Mouse (Mus musculus) midbrain, embryonic 11.5 days (tissue): ENCODE measurements around the gene Slco2b1. TPM values are rescaled to one million over a fixed set of nuclear protein-coding genes. Genes with fewer than 3 reads are reported as not detected.

ENCODE experiments used
- ATAC-seq: fragments of 200-750 bp; cut with Nextera tagmentation; 2 replicates; pipeline ENCODE4 v1.8.0; 2017; ENCODE audit warnings: moderate TSS enrichment, moderate library complexity; ENCODE audit not compliant: low FRiP score
- DNase-seq: peaks from one replicate; pipeline ENCODE4 v3.0.0; 2015; ENCODE audit warnings: low spot score; ENCODE audit errors: missing footprints
- H3K27ac ChIP-seq: fragments of 300-500 bp; sonication (generic); 2 replicates; pipeline ENCODE4 v1.5.1; 2014; ENCODE audit warnings: low read depth, low read length
- H3K27me3 ChIP-seq: fragments of 300-500 bp; sonication (generic); 2 replicates; pipeline ENCODE4 v1.6.1; 2014; ENCODE audit warnings: mild to moderate bottlenecking, low read length, moderate library complexity, mixed read lengths; ENCODE audit not compliant: control insufficient read depth, insufficient read depth
- H3K36me3 ChIP-seq: fragments of 300-500 bp; sonication (generic); 2 replicates; pipeline ENCODE4 v1.6.1; 2014; ENCODE audit warnings: mild to moderate bottlenecking, low read length, moderate library complexity, mixed read lengths; ENCODE audit not compliant: control insufficient read depth, insufficient read depth
- H3K4me1 ChIP-seq: fragments of 300-500 bp; sonication (generic); 2 replicates; pipeline ENCODE4 v1.6.1; 2014; ENCODE audit warnings: low read length; ENCODE audit not compliant: control insufficient read depth, insufficient read depth
- H3K4me2 ChIP-seq: fragments of 300-500 bp; sonication (generic); 2 replicates; pipeline ENCODE4 v1.6.1; 2014; ENCODE audit warnings: mild to moderate bottlenecking, moderate library complexity
- H3K4me3 ChIP-seq: fragments of 300-500 bp; sonication (generic); 2 replicates; pipeline ENCODE4 v1.5.1; 2014; ENCODE audit warnings: low read depth, low read length
- H3K9ac ChIP-seq: fragments of 300-500 bp; sonication (generic); 2 replicates; pipeline ENCODE4 v1.6.1; 2014; ENCODE audit warnings: low read length
- H3K9me3 ChIP-seq: fragments of 300-500 bp; sonication (generic); 2 replicates; pipeline ENCODE4 v1.6.1; 2016; ENCODE audit warnings: low read length; ENCODE audit not compliant: control insufficient read depth
- WGBS: fragments of 180-500 bp; shearing (Covaris S2); extraction: QIAGEN DNeasy Blood & Tissue Kit; methylation state at CpG from one replicate; pipeline ENCODE4 v1.1.7; 2014; 5-methylcytosine and 5-hydroxymethylcytosine counted together
- polyA plus RNA-seq: library from polyadenylated mRNA; unstranded; fragments of >200 nt; fragmentation: Nextera tagmentation; extraction: Ambion mirVana; gene quantifications from 2 replicates; pipeline ENCODE4 v1.2.1, GENCODE M21; 2014

Gene Slco2b1
- polyA plus RNA-seq, 1 experiment from 2014 or later = 2.5 TPM

DNA sequence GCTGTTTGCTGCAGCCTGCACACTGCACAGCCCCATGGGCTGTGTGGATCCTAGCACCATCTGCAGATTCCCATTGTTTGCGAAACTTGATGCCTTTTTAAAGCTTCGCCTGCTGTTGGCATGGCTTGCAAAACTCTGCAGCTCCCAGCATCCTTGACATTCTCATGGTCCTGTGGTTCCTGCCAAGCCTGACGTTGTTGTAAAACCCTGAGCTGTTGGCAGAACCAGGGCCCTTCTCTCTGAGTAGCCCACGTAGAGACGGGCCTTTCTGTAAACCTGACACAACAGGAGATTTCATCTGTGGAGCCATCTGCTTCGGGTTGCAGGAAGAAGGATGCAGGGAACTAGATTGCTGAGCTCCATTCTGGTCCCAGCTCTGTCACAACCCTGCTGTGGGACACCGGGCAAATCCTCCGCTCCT, 2.8 kb downstream of the Slco2b1 start:
- Histone ChIP-seq H3K27ac (no peak overlapping the region), H3K4me2 (no peak overlapping the region), H3K4me1 (no peaks in the 10 kb centered on the region), H3K9ac (no peak overlapping the region), H3K27me3 (no peaks in the 10 kb centered on the region), H3K4me3 (no peak overlapping the region), H3K9me3 (no peaks in the 10 kb centered on the region), H3K36me3 (no peaks in the 10 kb centered on the region)
- ATAC-seq (no peak), DNase-seq (no peak)
- WGBS = 73% methylated on average over 8 of the region's 8 CpGs

DNA sequence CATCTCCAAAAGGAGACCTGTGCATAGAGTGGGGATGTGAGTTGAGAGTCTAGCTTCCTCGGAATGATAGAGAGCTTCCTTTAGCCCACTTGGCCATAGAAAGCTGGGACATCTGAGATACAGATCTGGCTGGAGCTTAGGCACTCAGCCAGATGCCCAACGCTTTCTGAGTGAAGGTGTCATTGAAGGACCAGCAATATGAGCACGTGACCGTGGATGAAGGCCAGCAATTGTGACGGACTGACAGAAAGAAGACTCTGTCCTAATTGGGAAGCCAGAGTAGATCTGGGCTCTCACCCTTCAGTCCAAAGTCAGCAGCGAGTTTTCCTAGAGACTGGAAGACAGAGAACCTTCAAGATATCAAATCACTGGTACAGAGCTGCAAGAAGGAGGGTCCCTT, 3.5 kb downstream of the Slco2b1 start:
- Histone ChIP-seq H3K36me3 (no peaks in the 10 kb centered on the region), H3K4me3 (no peak overlapping the region), H3K4me2 (no peak overlapping the region), H3K27ac (no peak overlapping the region), H3K9me3 (no peaks in the 10 kb centered on the region), H3K9ac (no peak overlapping the region), H3K27me3 (no peaks in the 10 kb centered on the region), H3K4me1 (no peaks in the 10 kb centered on the region; the same call in 1 of the 2 replicates)
- 89% methylated on average over 6 of the region's 6 CpGs for WGBS
- ATAC-seq (no peak), DNase-seq (no peak)

DNA sequence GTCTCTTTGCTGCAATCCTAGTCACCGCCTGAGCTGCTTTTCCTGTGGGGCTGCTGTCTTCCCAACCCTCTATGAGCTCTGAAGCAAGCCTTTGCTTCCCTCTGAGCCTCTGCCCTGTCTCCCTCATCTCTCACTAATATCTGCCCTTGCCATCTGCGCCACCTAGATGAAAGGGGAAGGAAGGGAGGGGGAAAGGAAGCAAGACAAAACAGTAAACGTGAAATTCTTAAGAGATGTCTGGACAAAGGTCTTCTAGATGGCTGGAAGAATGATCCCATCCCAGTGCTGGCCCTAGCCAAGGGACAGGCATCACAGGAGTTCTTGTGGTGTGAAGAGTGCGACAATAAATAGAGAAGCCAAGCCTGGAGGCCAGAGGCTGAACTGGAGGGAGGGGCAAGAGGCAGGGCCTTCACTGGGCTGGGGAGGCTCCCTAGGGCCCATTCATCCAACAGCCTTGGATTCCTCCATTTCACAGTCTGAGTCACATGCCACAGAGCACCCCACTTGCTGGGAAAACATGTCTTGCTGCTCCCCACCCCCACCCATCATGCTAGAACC, 4.0 kb downstream of the Slco2b1 start:
- H3K27ac ChIP-seq = no peak overlapping the region
- H3K4me3 ChIP-seq = no peak overlapping the region
- ATAC-seq (no peak), DNase-seq (no peak)
- no peaks in the 10 kb centered on the region for H3K36me3 ChIP-seq
- no peaks in the 10 kb centered on the region for H3K9me3 ChIP-seq
- no peak overlapping the region for H3K4me2 ChIP-seq
- H3K4me1 ChIP-seq = peaks cover 4% of the 10 kb centered on the region; the same call in 1 of the 2 replicates
- 57% methylated on average over 4 of the region's 4 CpGs for WGBS
- H3K27me3 ChIP-seq = no peaks in the 10 kb centered on the region
- H3K9ac ChIP-seq = no peak overlapping the region

DNA sequence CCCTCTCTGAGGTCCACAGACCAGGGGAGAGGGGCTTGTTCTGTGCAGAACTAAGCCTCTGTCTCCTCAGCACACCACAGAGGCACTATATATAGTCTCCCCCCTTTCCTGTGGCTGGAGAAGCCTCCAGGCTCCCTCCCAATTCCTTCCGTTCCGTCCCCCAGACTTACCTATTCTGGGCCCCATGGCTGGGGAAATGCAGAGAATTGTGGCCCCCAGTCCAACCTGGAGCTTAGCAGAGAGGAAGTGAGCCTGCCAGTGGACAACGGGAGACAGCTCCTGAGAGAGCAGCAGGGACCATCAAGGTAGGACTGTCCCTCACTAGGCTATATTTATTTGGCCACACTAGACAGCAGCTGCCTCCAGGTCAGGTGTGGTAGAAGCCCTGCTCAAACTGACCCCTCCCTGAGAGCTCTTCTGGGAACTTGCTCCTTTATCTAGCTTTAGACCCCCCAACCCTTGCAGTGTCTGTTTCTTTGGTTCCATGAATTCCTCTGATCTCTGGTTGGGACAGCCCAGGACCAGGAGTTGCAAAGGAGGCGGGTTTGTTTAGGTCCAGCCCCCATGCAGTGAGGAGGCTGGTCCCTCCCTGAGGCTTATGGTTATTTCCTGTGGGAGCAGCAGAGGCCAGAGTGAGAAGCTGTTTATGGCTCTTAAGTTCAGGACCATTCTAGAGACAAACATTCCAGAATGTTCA, 4.7 kb downstream of the Slco2b1 start:
- Histone ChIP-seq H3K4me3 (no peak overlapping the region), H3K4me1 (peaks cover 4% of the 10 kb centered on the region; the same call in 1 of the 2 replicates), H3K27me3 (no peaks in the 10 kb centered on the region), H3K9me3 (no peaks in the 10 kb centered on the region), H3K9ac (no peak overlapping the region), H3K4me2 (no peak overlapping the region), H3K36me3 (no peaks in the 10 kb centered on the region), H3K27ac (no peak overlapping the region)
- DNase-seq = no peak
- no peak for ATAC-seq
- WGBS = 72% methylated on average over 4 of the region's 4 CpGs

DNA sequence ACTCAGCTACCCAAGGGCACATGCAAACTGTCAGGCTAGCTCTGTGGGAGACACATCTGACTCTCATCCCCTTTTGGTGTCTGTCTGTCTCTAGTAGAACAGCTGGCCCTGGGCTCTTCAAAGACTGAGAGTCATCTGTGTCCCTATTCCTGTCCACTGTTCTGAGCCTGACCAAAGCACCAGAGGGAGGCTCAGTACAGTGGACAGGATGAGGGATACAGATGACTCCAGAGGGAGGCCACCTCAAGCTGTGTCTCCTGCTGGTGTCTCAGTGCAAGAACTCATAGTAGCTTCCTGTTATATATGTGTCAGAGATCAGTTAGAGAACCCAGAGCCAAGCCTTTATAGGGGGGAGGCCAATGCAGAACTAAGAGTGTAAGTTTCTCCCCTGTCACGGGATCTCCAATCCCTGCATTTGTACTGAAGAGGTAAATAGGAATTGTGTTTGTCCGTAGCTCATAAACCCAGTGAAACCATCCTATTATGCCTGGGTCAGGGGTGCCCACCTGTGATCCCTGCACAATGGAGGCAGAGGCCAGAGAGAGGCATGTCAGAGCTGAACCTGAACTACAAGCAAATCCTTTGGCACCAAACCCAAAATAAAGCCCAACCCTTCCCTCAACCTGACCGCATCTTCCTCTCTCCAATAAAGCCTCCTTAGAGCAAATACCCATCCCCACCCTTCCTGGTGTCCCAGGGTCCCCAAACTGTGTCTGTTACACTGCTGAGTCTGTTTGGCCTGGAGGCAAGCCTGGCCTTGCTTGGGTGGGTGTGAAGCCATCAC, 6.2 kb downstream of the Slco2b1 start:
- no peak overlapping the region for H3K4me2 ChIP-seq
- peaks cover 4% of the 10 kb centered on the region; the same call in 1 of the 2 replicates for H3K4me1 ChIP-seq
- whole genome bisulfite sequencing = 81% methylated on average over 3 of the region's 3 CpGs
- H3K9ac ChIP-seq = no peak overlapping the region
- no peaks in the 10 kb centered on the region for H3K27me3 ChIP-seq
- no peak for ATAC-seq
- no peaks in the 10 kb centered on the region for H3K9me3 ChIP-seq
- no peak for DNase-seq
- H3K27ac ChIP-seq = no peak overlapping the region
- no peaks in the 10 kb centered on the region for H3K36me3 ChIP-seq
- H3K4me3 ChIP-seq = no peak overlapping the region

DNA sequence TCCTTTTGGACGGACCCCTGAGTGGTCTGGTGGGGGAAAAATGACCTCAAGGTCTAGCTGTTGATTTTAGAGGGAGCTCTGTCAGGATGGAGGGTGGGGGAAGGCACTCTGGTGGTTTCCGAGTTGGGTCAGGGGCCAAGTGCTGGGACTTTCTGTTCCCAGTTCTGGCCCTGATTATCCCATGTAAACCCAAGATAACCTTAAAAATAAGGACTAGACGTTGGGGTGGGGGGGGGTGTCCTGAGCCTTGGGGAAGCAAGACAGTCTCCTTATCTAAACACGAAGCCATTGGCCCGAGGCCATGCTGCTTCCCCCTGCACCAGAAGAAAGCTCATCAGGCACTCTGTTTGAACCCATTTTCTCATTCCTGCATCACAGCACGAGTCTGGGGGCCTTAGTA, 8.9 kb downstream of the Slco2b1 start:
- DNase-seq (no peak), ATAC-seq (no peak)
- Histone ChIP-seq H3K27ac (no peak overlapping the region), H3K4me2 (no peak overlapping the region), H3K4me1 (peaks cover 4% of the 10 kb centered on the region; the same call in 1 of the 2 replicates), H3K27me3 (no peaks in the 10 kb centered on the region), H3K9me3 (no peaks in the 10 kb centered on the region), H3K9ac (no peak overlapping the region), H3K4me3 (no peak overlapping the region), H3K36me3 (no peaks in the 10 kb centered on the region)
- WGBS = 31% methylated on average over 6 of the region's 6 CpGs

DNA sequence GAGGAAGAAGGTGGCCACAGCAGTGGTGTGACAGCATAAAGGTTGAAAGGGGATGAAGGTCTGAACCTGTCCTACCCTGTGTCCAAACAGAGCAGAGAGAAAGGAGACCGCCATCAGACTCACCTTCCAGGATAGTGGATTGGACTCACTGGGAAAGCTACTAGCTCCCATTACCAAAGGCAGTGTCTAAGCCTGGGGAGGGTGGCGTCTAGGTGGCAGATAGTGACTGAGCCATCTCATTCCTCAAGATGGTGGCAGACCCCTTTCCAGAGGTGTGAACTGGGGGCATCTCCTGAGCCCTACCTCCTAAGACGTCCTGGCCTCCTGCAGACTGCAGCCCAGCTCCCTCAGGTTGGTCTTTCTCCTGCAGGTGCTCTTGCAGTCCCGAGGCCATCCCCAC, 10.5 kb downstream of the Slco2b1 start:
- Histone ChIP-seq H3K4me1 (peaks cover 4% of the 10 kb centered on the region; the same call in 1 of the 2 replicates), H3K36me3 (no peaks in the 10 kb centered on the region), H3K27me3 (no peaks in the 10 kb centered on the region), H3K9ac (no peak overlapping the region), H3K4me3 (no peak overlapping the region), H3K9me3 (no peaks in the 10 kb centered on the region), H3K27ac (no peak overlapping the region), H3K4me2 (no peak overlapping the region)
- no peak for ATAC-seq
- DNase-seq = no peak
- 73% methylated on average over 4 of the region's 4 CpGs for WGBS

DNA sequence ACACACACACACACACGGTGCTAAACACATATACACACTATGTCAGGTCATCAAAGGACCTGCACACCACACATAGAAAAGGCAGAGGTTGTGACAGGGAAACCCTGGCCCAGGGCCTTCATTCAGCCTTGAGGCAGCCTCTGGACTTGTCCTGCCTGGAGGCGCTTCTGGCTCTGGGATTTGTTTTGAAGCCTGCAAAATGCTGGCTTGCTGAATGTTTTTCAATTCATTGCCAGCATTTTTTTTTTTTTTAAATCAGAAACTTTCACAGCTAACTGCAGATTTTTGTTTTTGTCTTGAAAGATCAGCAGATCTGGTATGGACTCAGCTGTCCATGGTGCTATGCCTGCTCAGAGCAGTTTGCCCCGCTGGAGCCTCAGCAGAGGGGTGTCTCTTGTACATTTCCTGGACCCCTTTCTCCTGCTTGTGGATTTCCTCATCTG, 11.4 kb downstream of the Slco2b1 start:
- Histone ChIP-seq H3K9me3 (no peaks in the 10 kb centered on the region), H3K4me1 (peaks cover 4% of the 10 kb centered on the region; the same call in 1 of the 2 replicates), H3K27me3 (no peaks in the 10 kb centered on the region), H3K4me3 (no peak overlapping the region), H3K36me3 (no peaks in the 10 kb centered on the region), H3K27ac (no peak overlapping the region), H3K4me2 (no peak overlapping the region), H3K9ac (no peak overlapping the region)
- ATAC-seq (no peak), DNase-seq (no peak)
- 67% methylated on average over 3 of the region's 3 CpGs for WGBS

DNA sequence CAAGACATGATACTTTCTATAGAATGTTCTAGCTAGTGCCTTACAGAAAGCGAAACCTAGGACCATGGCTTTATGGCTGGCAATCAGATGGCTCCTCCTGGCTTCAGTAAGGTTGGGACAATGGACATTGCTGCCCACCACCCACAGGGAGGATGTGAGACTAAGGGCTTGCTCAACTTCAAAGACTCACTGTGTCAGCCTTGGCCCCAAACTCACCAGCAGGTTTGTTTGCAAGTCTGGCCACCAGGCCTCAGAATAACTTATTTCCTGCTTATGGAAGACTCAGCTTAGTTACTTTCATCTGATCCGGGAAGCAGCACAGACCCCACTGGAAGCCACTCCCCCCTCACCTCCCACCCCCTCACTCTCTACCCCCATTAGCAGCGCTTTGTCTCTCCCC, 12.0 kb downstream of the Slco2b1 start:
- Histone ChIP-seq H3K27ac (no peak overlapping the region), H3K4me2 (no peak overlapping the region), H3K4me3 (no peak overlapping the region), H3K4me1 (peaks cover 4% of the 10 kb centered on the region; the same call in 1 of the 2 replicates), H3K9ac (no peak overlapping the region), H3K9me3 (no peaks in the 10 kb centered on the region), H3K27me3 (no peaks in the 10 kb centered on the region), H3K36me3 (no peaks in the 10 kb centered on the region)
- DNase-seq (no peak), ATAC-seq (no peak)
- 48% methylated on average over 3 of the region's 3 CpGs for WGBS
